Mouse (Mus musculus) stomach, postnatal 0 days (tissue): ENCODE measurements around the gene Gamt. TPM values are rescaled to one million over a fixed set of nuclear protein-coding genes. Genes with fewer than 3 reads are reported as not detected.
"Not testable (repeated sequence)": the region's sequence is repeated elsewhere in the genome, so short reads cannot be mapped to it uniquely, and the experiment has no call there.

Experiments used
- ATAC-seq: fragments of 200-750 bp; cut with Nextera tagmentation; 2 replicates; pipeline ENCODE4 v1.8.0; 2017; ENCODE audit not compliant: low FRiP score, low TSS enrichment
- DNase-seq: peaks from one replicate; pipeline ENCODE4 v3.0.0-alpha.2; 2016; ENCODE audit warnings: low spot score
- H3K27ac ChIP-seq: fragments of 300-500 bp; sonication (generic); replicated peaks from 2 replicates; pipeline ENCODE4 v1.5.1; 2014; ENCODE audit warnings: mild to moderate bottlenecking, control low read depth
- H3K27me3 ChIP-seq: fragments of 300-500 bp; sonication (generic); 2 replicates; pipeline ENCODE4 v1.6.1; 2014; ENCODE audit warnings: low read length; ENCODE audit not compliant: control insufficient read depth, insufficient read depth
- H3K36me3 ChIP-seq: fragments of 300-500 bp; sonication (generic); 2 replicates; pipeline ENCODE4 v1.6.1; 2014; ENCODE audit warnings: low read length, mixed read lengths; ENCODE audit not compliant: control insufficient read depth, insufficient read depth
- H3K4me1 ChIP-seq: fragments of 300-500 bp; sonication (generic); replicated peaks from 2 replicates; pipeline ENCODE4 v1.6.1; 2014; ENCODE audit warnings: antibody characterized with exemption; ENCODE audit not compliant: control insufficient read depth, insufficient read depth
- H3K4me2 ChIP-seq: fragments of 300-500 bp; sonication (generic); replicated peaks from 2 replicates; pipeline ENCODE4 v1.6.1; 2014; ENCODE audit warnings: low read depth, mild to moderate bottlenecking, control low read depth, moderate library complexity
- H3K4me3 ChIP-seq: fragments of 300-500 bp; sonication (generic); 2 replicates; pipeline ENCODE4 v1.5.1; 2014; ENCODE audit warnings: low read depth, low read length, control low read depth
- H3K9ac ChIP-seq: fragments of 300-500 bp; sonication (generic); 2 replicates; pipeline ENCODE4 v1.6.1; 2014; ENCODE audit warnings: mild to moderate bottlenecking, low read length, control low read depth, mixed read lengths
- H3K9me3 ChIP-seq: fragments of 300-500 bp; sonication (generic); 2 replicates; pipeline ENCODE4 v1.6.1; 2016; ENCODE audit warnings: low read length; ENCODE audit not compliant: control insufficient read depth
- CTCF ChIP-seq: IDR thresholded peaks from 2 replicates; pipeline ENCODE4 v1.5.1; 2016; ENCODE audit warnings: antibody characterized with exemption, low read depth, mild to moderate bottlenecking, moderate library complexity
- EP300 ChIP-seq: optimal IDR thresholded peaks from 2 replicates; pipeline ENCODE3; 2016; ENCODE audit warnings: antibody characterized with exemption
- WGBS: fragments of 180-500 bp; shearing (Covaris S2); extraction: QIAGEN DNeasy Blood & Tissue Kit; methylation state at CpG from one replicate; pipeline ENCODE4 v1.1.7; 2014; 5-methylcytosine and 5-hydroxymethylcytosine counted together
- polyA plus RNA-seq: library from polyadenylated mRNA; unstranded; fragments of >200 nt; fragmentation: Nextera tagmentation; extraction: Ambion mirVana; gene quantifications from 2 replicates; pipeline ENCODE4 v1.2.1, GENCODE M21; 2015

Gene Gamt
- polyA plus RNA-seq, 1 experiment from 2014 or later, result 16.3 TPM

DNA sequence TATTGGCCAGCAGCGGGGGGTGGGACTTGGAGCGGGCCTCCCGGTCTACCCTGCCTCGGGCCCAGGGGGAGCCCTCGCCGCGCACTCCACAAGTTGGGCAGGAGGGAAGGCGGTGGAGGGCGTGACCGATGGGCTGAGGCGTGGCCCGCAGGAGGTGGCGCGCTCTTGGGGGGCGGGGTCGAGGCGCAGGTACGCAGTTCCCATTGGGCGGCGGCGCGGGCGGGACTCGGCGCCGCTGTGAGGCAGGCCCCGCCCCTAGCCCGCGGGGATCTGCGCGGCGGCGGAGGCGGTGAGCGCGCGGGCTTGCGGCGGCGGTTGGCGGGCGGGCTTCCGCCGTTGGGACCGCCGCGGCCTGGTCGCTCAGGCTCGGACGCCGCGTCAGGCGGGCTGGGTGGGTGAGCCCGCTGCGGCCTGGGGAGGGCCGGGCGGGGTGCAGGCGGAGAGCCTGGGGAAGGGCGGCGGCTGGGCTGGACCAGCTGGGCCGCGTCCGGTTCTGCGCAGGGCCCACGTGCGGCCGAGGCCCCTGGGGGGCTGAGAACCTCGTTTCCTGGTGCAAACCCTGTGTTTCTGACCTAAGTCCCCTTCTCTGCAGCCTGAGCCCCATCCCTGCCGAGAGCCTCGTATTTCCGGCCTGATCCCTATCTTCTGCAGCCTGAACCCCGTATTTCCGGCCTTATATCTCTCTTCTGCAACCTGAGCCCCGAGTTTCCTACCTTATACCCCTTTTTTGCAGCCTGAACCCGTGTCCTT, 34.2 kb downstream of the Gamt start, which contains the start of gene Mum1:
Gene Mum1, plus strand, starts transcription at position 19 of the 750 bp plus-strand sequence.
- Histone ChIP-seq H3K36me3 (peaks cover 12% of the 10 kb centered on the region), H3K27ac (peak within 1 kb of the TSS; percentile 91), H3K4me3 (peak within 1 kb of the TSS; percentile 78), H3K9me3 (no peaks in the 10 kb centered on the region), H3K9ac (peak within 1 kb of the TSS; percentile 88), H3K4me1 (peaks cover 7% of the 10 kb centered on the region), H3K4me2 (peak within 1 kb of the TSS; percentile 86), H3K27me3 (no peaks in the 10 kb centered on the region)
- peak; percentile 100 for DNase-seq
- peak; percentile 100 for ATAC-seq
- WGBS, result under 1% methylated on average over 67 of the region's 75 CpGs
- TF ChIP-seq EP300, result no peak
- peak; percentile 86 for TF ChIP-seq CTCF

DNA sequence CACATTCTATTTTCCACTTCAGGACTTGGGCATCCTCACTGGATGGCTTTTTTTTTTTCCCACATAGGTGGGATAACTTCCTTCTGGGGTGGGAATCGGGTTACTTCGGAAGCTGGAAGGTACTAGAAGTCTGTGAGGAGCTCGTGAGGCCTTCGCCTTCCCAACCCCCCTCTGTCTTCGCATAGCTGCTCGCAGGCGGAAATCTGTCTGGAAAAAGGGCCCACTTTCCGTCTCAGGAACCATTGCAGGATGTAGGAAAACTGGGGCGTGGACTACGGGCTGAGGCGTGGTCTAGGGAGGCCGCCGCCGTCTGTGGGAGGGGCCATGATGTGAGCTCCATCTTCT, 34.8 kb downstream of the Gamt start:
- peak overlapping the region; percentile 78 for H3K4me3 ChIP-seq
- H3K27me3 ChIP-seq, result no peaks in the 10 kb centered on the region
- TF ChIP-seq CTCF, result no peak
- no peak for TF ChIP-seq EP300
- H3K9ac ChIP-seq, result peak overlapping the region; percentile 57
- peak overlapping the region; percentile 89 for H3K27ac ChIP-seq
- WGBS, result under 1% methylated on average over 14 of the region's 14 CpGs
- DNase-seq (no peak), ATAC-seq (no peak)
- H3K9me3 ChIP-seq, result no peaks in the 10 kb centered on the region
- H3K4me1 ChIP-seq, result peaks cover 7% of the 10 kb centered on the region
- H3K36me3 ChIP-seq, result peaks cover 10% of the 10 kb centered on the region
- H3K4me2 ChIP-seq, result peak overlapping the region; percentile 86

DNA sequence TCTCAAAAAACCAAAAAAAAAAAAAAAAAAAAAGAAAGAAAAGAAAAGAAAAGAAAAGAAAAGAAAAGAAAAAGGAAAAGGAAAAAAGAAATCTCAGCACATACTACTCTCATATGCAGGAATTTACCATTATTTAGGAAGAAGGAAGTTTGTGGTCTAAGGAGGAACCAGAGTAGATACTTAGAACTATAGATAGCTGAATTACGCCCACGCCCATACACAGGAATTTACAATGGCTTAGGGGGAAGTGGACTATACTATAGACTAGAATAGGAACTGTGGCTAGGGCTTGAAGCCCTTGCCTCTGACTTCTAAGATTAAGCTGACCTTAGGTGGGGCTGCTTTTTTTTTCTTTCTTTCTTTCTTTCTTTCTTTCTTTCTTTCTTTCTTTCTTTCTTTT, 37.7 kb downstream of the Gamt start:
- H3K27me3 ChIP-seq, H3K4me1 ChIP-seq, DNase-seq, H3K4me3 ChIP-seq, H3K4me2 ChIP-seq, H3K9me3 ChIP-seq, H3K36me3 ChIP-seq, H3K27ac ChIP-seq, H3K9ac ChIP-seq, ATAC-seq: not testable (repeated sequence)
- 78% methylated on average over 2 of the region's 2 CpGs for WGBS

DNA sequence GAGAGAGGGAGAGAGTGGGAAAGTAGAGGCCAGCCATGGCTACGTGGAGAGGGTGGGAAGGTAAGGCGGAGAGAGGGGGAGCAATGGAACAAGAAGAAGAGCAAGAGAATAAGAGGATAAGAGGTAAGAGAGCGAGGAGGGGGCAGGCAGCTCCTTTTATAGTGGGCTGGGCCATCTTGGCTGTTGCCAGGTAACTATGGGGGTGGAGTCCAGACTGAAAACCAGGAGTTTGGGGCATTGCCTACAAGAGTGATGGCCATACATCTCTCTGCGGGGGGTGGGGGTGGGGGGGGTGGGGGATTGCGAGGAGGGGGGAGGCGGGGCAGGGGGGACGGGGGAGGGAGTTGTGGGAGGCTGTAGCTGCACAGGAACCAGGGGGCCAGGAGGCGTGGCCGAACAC, 40.1 kb downstream of the Gamt start:
- DNase-seq (no peak), ATAC-seq (no peak)
- TF ChIP-seq EP300 (no peak), CTCF (no peak)
- H3K27ac ChIP-seq, result no peak overlapping the region
- no peak overlapping the region for H3K9ac ChIP-seq
- H3K27me3 ChIP-seq, result no peaks in the 10 kb centered on the region
- H3K36me3 ChIP-seq, result no peaks in the 10 kb centered on the region
- H3K4me3 ChIP-seq, result no peak overlapping the region
- no peaks in the 10 kb centered on the region for H3K4me1 ChIP-seq
- H3K9me3 ChIP-seq, result no peaks in the 10 kb centered on the region
- H3K4me2 ChIP-seq, result no peak overlapping the region
- WGBS, result 50% methylated on average over 6 of the region's 9 CpGs

DNA sequence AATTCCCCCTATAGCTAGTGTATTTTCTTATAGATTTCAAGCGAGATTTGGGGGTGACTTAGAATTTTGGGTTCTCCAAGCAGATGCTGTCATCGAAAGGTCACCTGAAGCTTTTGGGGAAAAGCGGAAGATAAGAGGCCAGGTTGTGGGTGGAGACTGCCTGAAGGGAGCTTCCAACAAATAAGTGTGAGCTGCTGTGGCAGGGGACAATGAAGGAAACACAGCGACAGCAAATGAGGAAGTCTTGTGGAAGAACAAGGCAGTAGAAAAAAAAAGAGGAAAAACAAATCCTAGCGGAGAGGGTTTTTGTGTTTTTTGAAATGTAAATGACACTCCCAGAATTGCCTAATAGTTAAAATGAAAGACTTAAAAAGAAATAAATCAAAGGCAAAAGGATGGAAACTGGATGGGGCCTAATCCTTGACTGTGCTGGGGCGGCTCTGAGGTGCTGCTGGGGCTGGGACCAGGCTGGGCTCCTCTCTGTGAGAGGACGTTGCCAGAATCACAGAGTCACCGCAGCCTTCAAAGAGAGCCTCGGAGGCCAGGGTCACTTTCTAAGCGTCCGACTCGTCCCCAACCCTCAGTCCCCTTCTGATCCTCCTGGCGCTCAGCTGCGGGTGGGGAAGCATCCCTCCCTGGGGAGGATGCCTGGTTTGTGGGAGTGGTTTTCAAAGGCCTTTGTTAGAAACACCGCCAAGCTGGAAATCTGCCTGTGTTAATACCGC, 45.6 kb downstream of the Gamt start:
- H3K9me3 ChIP-seq, result no peaks in the 10 kb centered on the region
- no peak overlapping the region for H3K4me2 ChIP-seq
- no peaks in the 10 kb centered on the region for H3K36me3 ChIP-seq
- H3K4me1 ChIP-seq, result no peaks in the 10 kb centered on the region
- ATAC-seq, result no peak
- DNase-seq, result no peak
- no peak overlapping the region for H3K4me3 ChIP-seq
- H3K27ac ChIP-seq, result no peak overlapping the region
- H3K9ac ChIP-seq, result 0 out of 2 replicates have a peak overlapping the region, but pooled peaks have one; percentile 14
- H3K27me3 ChIP-seq, result no peaks in the 10 kb centered on the region
- TF ChIP-seq CTCF (no peak), EP300 (no peak)
- WGBS, result 26% methylated on average over 16 of the region's 16 CpGs

DNA sequence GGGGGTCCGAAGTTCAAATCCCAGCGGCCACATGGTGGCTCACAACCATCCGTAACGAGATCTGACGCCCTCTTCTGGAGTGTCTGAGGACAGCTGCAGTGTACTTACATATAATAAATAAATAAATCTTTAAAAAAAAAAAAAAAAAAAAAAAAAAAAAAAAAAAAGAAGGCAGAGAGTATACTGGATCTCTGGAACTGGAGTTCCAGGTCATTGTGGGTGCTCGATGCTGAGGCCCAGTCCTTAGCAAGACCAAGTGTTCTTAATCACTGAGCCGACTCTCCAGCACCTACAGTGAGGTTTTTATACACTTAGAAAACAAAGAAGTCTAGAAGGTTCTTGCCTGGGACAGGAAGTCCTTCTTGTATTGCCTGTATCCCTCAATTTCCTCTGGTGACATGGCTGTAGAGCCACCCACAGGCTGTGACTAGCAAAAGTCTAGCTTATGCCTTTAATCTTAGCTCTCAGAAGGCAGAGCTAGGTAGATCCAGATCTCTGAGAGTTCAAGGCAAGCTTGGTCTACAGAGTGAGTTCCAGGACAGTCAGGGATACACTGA, 49.2 kb downstream of the Gamt start:
- H3K27me3 ChIP-seq, H3K36me3 ChIP-seq, DNase-seq, H3K9me3 ChIP-seq, H3K27ac ChIP-seq, H3K4me2 ChIP-seq, H3K4me1 ChIP-seq, H3K4me3 ChIP-seq, H3K9ac ChIP-seq, ATAC-seq: not testable (repeated sequence)
- 75% methylated on average over 7 of the region's 7 CpGs for WGBS
